Mouse (Mus musculus): ENCODE data around the gene Slc39a5.

DNA sequence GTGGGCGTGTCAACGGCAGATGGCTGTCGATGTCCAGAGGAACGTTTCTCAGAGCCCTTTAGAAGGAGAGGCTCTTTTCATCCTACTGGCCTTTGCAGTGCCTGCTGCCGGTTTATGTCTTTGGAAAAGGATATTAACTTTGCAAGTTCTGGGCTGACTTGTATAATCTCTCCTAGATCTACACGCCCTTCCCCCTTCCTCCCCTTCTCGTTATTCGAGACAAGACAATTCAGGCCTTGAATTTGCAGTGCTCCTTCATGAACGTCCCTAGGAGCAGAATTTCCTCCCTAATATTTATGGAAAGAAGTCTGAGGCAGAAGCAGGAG is 31.8 kb downstream of the Slc39a5 start:
- TF ChIP-seq CTCF (IDR thresholded peaks at IDR 0.05; ENCODE audit: extremely low read depth, insufficient read depth, insufficient read length, insufficient replicate concordance) (no peak), POLR2A (IDR thresholded peaks at IDR 0.05; ENCODE audit: low read depth, low read length) (no peak)

Data from spleen, adult 2 months (tissue).